Mouse (Mus musculus) sigmoid colon, adult 10 weeks (tissue): Measurements from ENCODE around the gene Lrrc73. TPM values are rescaled to one million over a fixed set of nuclear protein-coding genes. Genes with fewer than 3 reads are reported as not detected.

ENCODE experiments used
- polyA plus RNA-seq: library from polyadenylated mRNA; stranded (reverse); fragments of 350-450 nt; fragmentation: Illumina TruSeq; extraction: RNeasy Lipid Tissue Mini Kit (QIAGEN cat#74804); gene quantifications from one replicate; pipeline ENCODE4 v1.2.3, GENCODE M21; 2014; ENCODE audit warnings: low read depth, low replicate concordance

Lrrc73 gene
- not detected for polyA plus RNA-seq

DNA sequence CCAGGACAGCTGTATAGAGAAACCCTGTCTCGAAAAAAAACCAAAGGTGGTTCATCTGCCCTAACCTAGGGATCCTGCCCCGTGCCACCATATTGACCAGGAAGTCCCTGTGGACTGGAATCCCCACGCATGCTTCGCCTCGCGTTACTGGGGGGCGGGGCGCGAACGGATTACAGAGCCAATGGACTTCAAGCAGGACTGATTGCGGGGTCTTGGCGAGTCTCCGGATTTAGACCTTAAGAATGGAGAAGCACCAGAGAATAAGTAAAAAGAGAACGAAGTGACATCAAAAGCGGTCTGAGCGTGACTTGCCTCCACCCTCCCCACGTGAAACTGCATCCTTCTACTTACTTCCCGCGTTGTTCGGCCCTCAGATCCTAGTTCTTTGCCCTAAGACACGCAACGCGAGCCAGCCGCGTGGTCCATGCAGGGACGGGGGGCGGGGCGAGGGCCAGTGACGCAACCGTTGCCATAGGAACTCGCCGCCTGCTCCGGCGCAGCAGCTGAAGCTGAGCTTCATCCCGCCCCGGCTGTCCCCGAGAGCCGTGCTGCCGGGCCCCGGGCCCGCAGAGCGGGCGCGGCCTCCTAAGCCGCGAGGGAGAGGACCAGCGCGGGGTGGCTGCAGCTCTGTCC, at the start of gene Lrrc73:
Lrrc73 (plus strand) TSS at position 80 of the 633 bp plus-strand sequence.

DNA sequence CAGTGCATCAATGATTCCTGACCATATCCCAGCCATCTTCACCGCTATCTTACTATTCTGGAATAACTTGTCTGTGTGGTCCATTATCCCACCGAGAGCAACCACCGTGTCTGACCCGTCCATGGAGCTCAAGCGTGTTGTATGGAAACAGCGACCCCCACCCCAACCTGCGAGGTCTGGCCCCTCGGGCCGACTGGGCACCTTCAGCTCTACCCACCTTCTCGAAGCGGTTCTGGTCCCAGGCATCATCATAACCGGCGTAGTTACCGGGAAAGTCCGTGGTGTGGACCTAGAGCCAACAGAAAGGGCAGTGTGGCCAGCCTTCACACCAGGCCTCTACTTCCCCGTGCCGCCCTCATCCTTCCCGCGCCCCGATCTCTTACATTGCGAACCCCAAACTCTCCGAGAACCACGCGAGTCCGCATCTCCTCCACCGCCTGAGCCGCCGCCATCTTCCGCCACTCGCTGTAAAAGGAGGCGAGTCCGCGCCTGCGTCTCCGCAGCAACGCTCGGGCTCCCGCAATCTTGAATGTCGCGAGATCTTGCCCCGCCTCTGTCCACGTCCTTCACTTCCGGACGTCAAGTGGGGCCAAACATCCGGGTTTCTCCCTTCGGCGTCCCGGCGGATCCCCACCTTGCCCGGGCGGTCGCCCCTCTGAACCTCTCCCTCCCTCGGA, 5.7 kb upstream of the Lrrc73 start, which contains the start of the genes Polr1c and Yipf3:
Polr1c (minus strand) TSS at position 543 of the 677 bp plus-strand sequence.
Yipf3 (plus strand) TSS at position 569 of the 677 bp plus-strand sequence.

DNA sequence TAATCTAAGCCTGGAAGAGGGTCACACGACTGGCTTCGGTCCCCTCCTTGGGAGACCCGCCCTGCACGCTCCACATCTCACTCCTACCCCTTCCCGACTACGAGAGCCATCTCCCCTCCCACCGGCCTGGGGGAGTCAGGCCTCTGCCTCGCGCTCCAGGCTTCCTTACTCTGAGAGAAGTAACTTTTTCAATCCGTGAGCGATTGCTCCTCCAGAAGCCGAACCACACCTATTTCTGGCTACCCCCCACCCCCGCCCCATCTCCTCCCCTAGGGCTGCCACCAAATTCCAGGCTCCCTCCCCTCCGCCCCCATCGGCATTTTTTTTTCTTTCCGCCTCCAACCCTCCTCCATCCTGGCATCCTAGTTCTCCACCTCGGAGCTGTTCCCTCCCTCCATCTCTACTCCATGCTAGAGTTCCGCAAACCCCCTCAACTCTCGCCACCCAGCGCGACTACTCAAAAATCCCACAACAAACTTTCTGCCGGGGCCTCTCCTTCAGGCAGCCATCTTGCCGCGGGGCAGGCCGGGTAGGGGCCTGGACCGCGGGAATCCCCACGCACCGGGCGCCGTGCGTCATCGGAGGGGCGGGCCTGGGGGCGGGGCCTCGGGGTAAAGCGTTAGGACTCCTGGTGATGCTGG, 29.3 kb downstream of the Lrrc73 start, which contains the start of gene Tjap1:
Tjap1 (minus strand) TSS at position 544 of the 641 bp plus-strand sequence.

DNA sequence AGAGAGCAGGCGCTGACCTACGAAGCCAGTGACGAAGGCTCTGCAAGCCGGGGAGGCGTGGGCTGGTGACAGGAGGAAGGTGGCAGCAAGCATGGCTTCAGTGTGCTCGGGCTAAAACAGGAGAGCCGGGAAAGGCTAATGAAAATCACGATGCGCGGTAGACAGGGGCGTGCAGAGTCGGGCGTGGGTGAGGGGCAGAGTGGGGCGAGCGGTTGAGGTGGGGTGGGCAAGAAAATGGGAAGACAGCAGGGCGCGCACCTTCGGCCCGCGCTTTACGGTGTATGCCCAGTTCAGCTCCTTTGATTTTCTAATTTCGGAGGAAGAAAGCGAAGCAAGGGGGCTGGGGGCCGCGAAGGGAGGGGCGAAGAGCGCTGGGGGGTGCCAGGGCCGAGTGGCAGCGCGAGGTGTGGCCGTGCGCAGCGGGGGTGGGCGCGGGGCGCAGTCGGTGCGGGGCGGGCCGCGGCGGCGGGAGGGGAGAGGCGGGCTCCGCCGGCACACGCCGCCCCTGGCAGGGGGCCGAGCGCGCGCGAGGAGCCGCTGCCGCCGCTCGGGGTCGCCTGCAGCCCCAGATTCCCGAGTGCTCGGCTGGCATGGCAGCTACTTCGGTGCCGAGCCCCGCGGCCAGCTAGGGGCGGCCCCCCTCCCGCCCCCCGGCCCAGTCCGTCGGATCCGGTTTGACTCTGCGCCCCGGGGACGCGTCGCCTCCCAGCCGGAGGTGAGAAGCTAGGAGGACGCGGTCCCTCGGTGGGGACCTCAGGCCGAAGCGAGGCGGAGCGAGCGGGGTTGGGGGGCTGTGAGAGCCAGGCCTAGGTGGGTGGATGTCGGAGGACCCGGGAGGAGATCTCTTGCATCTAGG, 44.3 kb downstream of the Lrrc73 start, which contains the start of gene Dlk2:
Dlk2 (plus strand) TSS at position 58 of the 856 bp plus-strand sequence.

Other genes starting within 250 kb of the Lrrc73 start
- 31.2 TPM for gene Vegfa, start 221.2 kb upstream of the Lrrc73 start, polyA plus RNA-seq
- gene Mrps18a, start 142.5 kb upstream of the Lrrc73 start, polyA plus RNA-seq, result 12.4 TPM
- gene Rsph9, start 109.3 kb upstream of the Lrrc73 start, polyA plus RNA-seq, result not detected
- gene Mad2l1bp, start 100.0 kb upstream of the Lrrc73 start, polyA plus RNA-seq, result 2.2 TPM
- gene Gtpbp2, start 92.5 kb upstream of the Lrrc73 start, polyA plus RNA-seq, result 49.1 TPM
- gene Polh, start 50.9 kb upstream of the Lrrc73 start, polyA plus RNA-seq, result 6.6 TPM
- gene Xpo5, start 50.7 kb upstream of the Lrrc73 start, polyA plus RNA-seq, result 10.8 TPM
- 5.7 TPM for gene Polr1c, start 5.5 kb upstream of the Lrrc73 start, polyA plus RNA-seq
- gene Yipf3, start 5.5 kb upstream of the Lrrc73 start, polyA plus RNA-seq, result 3.1 TPM
- 0.54 TPM for gene Tjap1, start 29.5 kb downstream of the Lrrc73 start, polyA plus RNA-seq
- gene Dlk2, start 43.9 kb downstream of the Lrrc73 start, polyA plus RNA-seq, result not detected
- gene Abcc10, start 74.8 kb downstream of the Lrrc73 start, polyA plus RNA-seq, result 0.22 TPM
- 37.2 TPM for gene Zfp318, start 130.2 kb downstream of the Lrrc73 start, polyA plus RNA-seq
- gene Crip3, start 175.4 kb downstream of the Lrrc73 start, polyA plus RNA-seq, result not detected
- gene Slc22a7, start 184.9 kb downstream of the Lrrc73 start, polyA plus RNA-seq, result not detected
- gene Ttbk1, start 234.1 kb downstream of the Lrrc73 start, polyA plus RNA-seq, result 0.09 TPM
- 1.1 TPM for gene Dnph1, start 243.2 kb downstream of the Lrrc73 start, polyA plus RNA-seq